Mouse (Mus musculus): ENCODE data around the gene Pbx4. TPM values are rescaled to one million over a fixed set of nuclear protein-coding genes. Genes with fewer than 3 reads are reported as not detected.
A peak's percentile ranks its signal among the peaks of the same experiment; 100 is the strongest.

The Pbx4 gene
- total RNA-seq, 2 experiments from 2014 or later: 15.1 to 18.3 TPM

DNA sequence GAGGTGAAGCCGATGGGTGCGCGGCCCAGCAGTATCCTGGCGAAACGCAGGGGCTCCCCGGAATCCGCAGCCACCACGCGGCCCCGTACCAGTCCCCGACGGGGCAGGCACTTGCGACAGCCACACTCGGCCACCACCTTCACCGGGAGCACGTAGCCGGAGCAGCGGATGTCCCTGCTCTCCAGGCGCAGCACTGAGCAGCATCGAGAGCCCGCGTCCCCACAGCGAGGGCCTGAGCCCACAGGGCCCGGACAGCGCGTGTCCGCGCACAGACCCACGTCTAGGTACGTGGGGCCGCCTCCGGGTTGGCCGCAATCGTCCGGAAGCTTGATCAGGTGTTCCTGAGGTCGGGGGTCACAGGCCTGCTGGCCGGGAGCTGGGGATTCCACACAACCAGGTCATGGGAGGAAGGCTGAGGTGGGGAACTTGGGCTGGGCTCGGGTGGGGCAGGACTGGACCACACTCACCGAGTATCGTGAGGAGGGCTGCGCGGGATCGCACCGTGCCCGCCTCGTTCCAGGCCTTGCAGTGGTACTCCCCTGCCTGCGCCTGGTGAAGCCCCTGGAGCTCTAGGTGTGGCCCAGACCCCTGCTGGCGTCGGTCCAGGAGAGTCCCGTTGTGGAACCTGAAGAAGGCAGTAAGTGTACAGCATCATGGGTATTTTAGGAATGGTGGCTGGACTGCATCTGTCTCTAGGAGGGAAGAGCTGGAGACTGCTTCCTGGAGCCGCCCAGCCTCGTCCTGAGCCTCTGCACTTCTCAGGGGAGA lies 50.7 kb downstream of the Pbx4 start:
- TF ChIP-seq CTCF (conservative IDR thresholded peaks at IDR 0.05): no peak
- Histone ChIP-seq H3K27ac (no peak overlapping the region), H3K4me3 (no peak overlapping the region)
- DNase-seq (ENCODE audit: low spot score in 2 of 2): no peak

DNA sequence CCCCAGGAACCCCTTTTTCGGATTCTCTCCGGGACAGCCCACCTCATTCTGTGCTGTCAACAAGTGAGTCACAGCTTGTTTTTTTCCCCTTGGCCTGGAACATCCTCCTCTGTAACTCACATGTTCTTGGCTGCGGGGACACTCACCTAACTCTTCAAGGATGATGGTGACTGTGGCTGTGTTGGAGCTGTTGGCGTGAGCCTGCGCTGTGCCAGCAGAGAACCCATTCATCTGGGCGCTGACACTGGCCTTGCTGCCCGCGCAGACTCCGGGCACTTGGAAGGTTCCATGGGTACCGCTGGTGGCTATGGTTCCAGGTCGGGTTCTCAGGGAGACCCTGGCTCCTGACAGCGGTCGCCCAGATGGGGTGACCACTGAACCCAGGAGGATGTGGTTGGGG lies 51.9 kb downstream of the Pbx4 start:
- no peak for TF ChIP-seq CTCF (conservative IDR thresholded peaks at IDR 0.05)
- DNase-seq (ENCODE audit: low spot score in 2 of 2): no peak
- no peak overlapping the region for H3K4me3 ChIP-seq
- no peak overlapping the region for H3K27ac ChIP-seq

DNA sequence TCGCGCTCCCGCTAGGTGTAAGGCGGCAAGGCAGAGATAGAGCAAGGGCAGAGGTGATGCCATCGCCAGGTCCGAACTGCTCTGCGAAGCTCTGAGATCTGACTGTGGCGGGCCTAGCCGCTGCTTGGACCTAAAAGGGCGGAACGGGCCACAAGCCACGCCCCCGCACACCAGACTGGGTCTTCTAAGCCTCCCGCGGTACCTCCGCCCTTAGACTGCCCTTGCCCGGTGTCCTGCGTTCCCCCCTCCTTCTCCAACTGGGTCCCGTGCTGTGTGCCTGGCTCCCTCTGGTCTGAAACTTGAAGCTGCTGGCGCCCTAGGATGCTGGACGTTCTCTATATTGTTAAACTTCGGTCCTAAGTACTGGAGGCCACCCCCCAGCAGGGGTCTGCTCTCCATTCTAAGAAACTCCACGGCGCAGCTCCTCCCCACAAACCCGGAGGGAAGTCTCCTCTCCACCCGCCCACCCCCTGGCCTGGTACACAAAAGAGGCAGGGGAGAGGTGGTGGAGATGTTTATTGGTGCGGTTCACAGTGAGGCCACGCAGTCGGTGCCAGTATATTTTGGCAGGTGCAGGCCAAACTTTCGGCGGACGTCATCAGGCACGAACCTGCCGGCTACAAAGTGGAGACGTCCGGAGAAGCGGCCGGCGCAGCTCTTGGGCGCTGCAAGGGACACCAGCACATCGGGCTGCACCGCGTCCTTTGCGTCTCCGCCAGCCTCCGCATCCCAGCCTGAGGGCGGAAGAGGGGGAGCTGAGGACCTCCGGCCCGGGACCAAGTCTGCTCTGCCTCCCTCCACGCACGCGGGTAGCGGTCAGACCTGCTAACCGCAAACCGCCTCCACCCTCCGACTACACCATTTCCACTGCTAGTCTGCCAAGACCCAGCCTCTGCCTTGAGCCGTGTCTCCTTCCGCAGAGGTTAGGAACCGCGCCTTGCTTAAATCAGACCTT lies 55.3 kb downstream of the Pbx4 start, which contains the start of gene Cilp2:
TSS of gene Cilp2 (minus strand) at position 399 of the 955 bp plus-strand sequence.
- peak within 1 kb of the TSS; percentile 41 for H3K4me3 ChIP-seq
- no peak within 1 kb of the TSS for H3K27ac ChIP-seq
- DNase-seq (ENCODE audit: low spot score in 2 of 2): no peak
- no peak for TF ChIP-seq CTCF (conservative IDR thresholded peaks at IDR 0.05)

DNA sequence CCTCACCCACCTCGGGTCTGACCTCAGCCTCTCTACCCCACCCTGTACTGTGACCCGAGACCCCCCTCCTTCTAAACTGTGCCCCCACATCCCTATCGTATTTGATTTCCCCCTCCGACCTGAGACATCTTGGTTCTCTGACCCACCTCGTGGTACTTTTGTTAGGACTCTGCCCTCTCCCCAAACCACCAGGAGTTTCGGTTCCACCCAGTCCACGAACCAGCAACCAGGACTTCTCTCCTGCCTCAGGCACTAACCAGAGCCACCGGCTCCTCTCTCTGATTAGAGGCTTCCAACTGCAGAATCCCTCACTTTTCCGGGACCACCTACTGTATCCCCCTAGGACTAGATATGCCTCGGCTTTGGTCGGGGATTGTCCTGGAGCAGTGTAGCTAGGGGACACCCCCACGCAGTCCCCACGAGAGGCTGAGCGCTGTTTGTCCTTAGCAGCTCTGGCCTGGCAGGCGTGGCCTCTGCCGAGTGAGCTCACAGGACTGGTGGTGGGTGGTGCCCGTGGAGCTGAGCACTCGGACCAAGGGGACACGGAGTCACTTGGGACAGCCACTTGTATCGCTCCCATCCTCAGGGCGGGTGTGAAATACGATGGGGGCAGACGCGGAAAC lies 56.1 kb downstream of the Pbx4 start:
- H3K4me3 ChIP-seq: peak overlapping the region; percentile 41
- no peak for DNase-seq (ENCODE audit: low spot score in 2 of 2)
- no peak for TF ChIP-seq CTCF (conservative IDR thresholded peaks at IDR 0.05)
- H3K27ac ChIP-seq: no peak overlapping the region

DNA sequence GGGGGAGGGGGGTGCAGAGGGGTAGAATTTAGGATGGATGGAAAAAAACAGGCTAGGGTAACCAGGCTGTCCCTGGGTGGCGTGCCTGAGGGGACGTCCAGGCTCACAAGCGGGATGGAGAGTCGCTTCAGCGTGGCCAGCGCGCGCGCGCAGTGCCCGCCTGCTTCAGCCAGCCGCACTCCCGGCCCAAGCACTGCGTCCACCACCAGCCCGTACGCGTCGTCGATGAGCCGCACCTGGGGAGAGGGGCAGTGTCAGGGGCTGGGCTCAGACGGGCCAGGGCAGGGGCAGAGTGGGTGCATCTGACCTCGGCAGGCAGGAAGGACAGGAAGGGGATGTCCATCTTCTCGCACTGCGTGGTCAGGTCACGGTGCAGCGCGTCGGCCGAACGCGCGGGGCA lies 56.6 kb downstream of the Pbx4 start:
- peak overlapping the region; percentile 39 for H3K4me3 ChIP-seq
- DNase-seq (ENCODE audit: low spot score in 2 of 2): no peak
- no peak for TF ChIP-seq CTCF (conservative IDR thresholded peaks at IDR 0.05)
- H3K27ac ChIP-seq: no peak overlapping the region

DNA sequence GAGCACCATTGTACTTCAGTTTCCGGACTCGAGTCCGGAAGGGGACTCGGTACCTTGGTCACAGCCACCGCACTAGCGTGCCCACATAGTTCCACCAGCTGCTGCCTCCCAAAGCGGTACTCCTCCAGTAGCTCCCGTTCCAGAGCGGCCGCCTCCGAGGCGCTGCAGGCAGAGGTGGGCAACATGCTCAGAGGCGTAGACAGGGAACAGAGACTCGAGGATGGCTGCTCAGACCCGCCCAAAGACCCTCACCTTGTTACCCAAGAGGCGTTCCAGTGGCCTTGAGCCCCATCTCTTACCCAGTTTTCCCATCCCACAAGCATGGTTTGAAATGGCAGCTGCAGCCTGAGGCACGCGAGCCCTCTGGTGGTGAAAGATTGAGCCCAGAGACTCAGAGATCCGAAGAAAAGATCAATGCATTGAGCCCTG lies 58.5 kb downstream of the Pbx4 start:
- H3K27ac ChIP-seq: peak overlapping the region; percentile 54
- H3K4me3 ChIP-seq: peak overlapping the region; percentile 29; the same call in 1 of the 2 replicates
- DNase-seq (ENCODE audit: low spot score in 2 of 2): peak; percentile 60 to 65
- peak; percentile 91 for TF ChIP-seq CTCF (conservative IDR thresholded peaks at IDR 0.05)

DNA sequence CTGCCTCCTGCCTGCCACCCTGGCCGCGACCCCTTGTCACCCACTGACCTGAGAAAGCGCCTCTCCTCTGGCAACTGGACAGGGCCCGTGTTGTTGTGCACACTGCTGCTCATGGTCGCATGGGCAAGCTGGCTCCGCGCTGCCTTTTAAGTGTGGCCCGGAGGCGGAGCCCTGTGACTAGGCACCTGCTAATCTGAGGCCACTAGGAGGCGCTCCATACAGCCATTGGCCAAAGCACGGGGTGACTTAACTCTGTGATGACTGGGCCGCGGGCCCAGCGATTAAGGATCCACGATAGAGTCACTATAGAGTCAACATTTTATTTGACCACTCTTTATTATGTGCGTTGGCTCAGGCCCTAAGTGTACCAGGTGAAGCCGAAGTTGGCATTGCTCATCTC lies 61.6 kb downstream of the Pbx4 start:
- Histone ChIP-seq H3K4me3 (no peak overlapping the region), H3K27ac (peak overlapping the region; percentile 2; the same call in 1 of the 2 replicates)
- peak in 1 of 2 experiments; percentile 68 for DNase-seq (ENCODE audit: low spot score in 2 of 2)
- TF ChIP-seq CTCF (conservative IDR thresholded peaks at IDR 0.05): peak; percentile 80

DNA sequence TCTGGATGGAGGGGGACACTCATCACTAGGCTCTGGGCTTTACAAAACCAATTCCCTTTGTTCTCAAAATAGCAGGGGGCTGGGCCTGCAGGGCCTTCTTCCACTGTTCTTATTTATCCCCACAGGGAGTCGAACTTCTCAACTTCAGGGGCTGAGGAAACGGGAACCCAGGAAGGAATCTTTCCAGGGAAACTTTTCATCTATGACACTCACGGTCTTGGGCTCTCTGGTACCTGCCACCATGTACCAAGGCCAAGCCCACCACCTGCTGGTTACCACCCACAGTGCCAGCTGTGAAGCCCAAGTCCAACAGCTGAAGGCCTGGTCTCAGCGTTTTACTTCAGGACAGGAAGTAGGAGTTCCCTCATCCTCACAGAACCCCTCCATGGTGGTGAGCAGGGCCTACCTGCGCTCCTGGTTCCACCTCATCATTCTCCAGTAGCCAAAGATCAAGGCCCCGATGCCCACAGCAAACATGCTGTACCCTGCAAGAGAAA lies 62.6 kb downstream of the Pbx4 start:
- H3K4me3 ChIP-seq: no peak overlapping the region
- DNase-seq (ENCODE audit: low spot score in 2 of 2): no peak
- H3K27ac ChIP-seq: peak overlapping the region; percentile 2; the same call in 1 of the 2 replicates
- TF ChIP-seq CTCF (conservative IDR thresholded peaks at IDR 0.05): no peak

DNA sequence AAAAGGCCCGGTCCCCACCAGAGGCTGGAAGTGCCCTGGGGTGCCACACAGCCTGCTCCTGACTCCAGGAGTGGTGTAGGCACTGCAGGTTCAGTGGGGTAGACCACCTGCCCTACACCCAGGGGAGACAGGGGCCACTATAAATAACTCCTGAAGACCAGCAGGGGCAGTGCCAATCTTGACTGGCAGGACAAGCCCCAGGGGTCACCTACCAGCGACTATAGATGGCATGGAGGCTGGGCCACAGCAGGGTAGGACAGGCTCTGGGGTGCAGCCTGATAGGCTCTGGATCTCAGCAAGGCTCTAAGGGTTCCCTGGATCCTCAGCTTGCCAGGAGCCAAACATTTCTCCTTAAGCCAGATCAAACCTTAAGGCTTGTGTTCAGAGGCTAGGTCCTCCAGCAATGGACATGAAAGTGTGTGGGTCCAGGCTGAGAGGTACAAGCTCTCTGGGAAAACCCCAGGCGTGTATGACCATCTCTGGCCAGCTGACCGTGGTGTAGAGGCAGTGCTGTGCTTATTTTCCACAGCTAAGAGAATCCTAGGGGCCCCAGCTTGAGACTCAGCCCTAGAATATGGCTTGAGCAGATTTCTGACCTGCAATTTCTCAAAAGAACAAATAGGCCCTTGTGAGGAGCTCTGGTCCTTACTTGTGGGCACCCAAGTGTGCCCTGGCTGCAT lies 63.6 kb downstream of the Pbx4 start:
- Histone ChIP-seq H3K4me3 (no peak overlapping the region), H3K27ac (no peak overlapping the region)
- DNase-seq (ENCODE audit: low spot score in 2 of 2): no peak
- no peak for TF ChIP-seq CTCF (conservative IDR thresholded peaks at IDR 0.05)

DNA sequence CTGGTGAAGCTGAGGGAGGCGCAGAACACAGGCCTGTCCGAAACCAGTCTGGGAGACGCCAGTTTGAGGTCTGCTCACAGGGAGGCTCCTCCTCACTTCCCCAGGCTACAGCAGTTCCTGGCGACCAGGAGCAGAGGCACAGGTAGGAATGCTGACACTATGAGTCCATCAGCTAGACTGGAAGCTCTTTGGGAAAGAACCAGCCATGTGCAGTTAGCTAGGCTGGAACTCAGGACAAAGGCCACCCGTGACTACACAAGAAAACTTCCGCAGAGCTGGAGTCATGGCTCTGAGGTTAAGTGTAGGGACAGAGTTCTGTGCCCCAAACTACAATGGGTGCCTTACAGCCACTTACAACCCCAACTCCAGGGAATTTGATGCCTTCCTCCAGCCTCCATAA lies 65.6 kb downstream of the Pbx4 start:
- TF ChIP-seq CTCF (conservative IDR thresholded peaks at IDR 0.05): no peak
- no peak overlapping the region for H3K4me3 ChIP-seq
- no peak for DNase-seq (ENCODE audit: low spot score in 2 of 2)

DNA sequence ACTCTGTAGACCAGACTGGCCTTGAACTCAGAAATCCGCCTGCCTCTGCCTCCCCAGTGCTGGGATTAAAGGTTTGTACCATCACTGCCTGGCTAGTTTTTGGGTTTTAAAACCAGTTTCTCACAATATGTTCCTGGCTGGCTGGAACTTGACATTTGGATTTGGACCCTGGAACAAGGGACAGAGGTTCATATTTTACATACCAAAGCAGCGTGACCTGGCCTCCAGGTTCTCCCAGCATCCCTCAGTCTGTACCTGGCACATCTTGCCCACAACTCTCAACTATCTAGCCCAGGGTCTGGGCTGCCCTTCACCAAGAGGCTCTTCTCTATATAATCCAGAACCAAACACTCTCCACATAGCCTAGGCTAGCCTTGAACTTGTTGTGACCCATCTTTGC lies 67.6 kb downstream of the Pbx4 start:
- no peak for TF ChIP-seq CTCF (conservative IDR thresholded peaks at IDR 0.05)
- Histone ChIP-seq H3K27ac (0 out of 2 replicates have a peak overlapping the region, but pooled peaks have one; percentile 98), H3K4me3 (peak overlapping the region; percentile 95; the same call in 1 of the 2 replicates)
- no peak for DNase-seq (ENCODE audit: low spot score in 2 of 2)

More for the DNA sequence above, 65.6 kb downstream of the Pbx4 start:
- no peak overlapping the region for H3K27ac ChIP-seq

DNA sequence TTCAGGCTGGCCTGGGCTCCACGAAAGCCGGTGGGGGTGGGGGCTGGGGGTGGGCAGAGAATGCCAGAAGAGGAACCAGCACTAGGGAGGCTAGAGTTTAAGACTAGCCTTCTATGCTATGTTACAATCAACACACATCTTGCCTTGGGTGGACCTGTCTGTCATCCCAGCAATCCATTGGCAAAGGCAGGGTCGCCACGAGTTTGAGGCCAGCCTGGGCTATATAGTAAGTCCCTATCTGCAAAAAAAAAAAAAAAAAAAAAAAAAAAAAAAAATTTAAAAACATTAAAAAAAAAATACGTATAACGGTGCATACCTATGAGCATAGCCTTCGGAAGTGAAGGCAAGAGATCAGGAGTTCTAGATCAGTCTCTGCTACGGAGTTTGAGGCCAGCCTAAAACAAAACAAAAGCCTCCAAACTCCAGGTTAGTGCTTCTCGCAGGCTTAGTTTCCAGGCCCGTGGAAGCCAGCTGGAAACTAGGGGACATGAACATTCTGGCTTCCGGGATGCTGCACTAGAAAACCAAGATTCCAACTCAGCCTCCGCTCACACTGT lies 68.7 kb downstream of the Pbx4 start:
- Histone ChIP-seq H3K27ac (peak overlapping the region; percentile 98), H3K4me3 (peak overlapping the region; percentile 95)
- no peak for DNase-seq (ENCODE audit: low spot score in 2 of 2)
- no peak for TF ChIP-seq CTCF (conservative IDR thresholded peaks at IDR 0.05)

Data from layer of hippocampus, adult 2 months (tissue).